Mouse (Mus musculus) embryonic facial prominence, embryonic 12.5 days (tissue): ENCODE results near the gene Irf2bp1. TPM values are rescaled to one million over a fixed set of nuclear protein-coding genes. Genes with fewer than 3 reads are reported as not detected.

ENCODE experiments used
- ATAC-seq: fragments of 200-750 bp; cut with Nextera tagmentation; 2 replicates; pipeline ENCODE4 v1.8.0; 2017; ENCODE audit not compliant: insufficient number of reproducible peaks, insufficient read depth, low FRiP score, low TSS enrichment
- H3K27ac ChIP-seq: fragments of 300-500 bp; sonication (generic); 2 replicates; pipeline ENCODE4 v1.5.1; 2016; ENCODE audit warnings: mild to moderate bottlenecking
- H3K27me3 ChIP-seq: fragments of 300-500 bp; sonication (generic); 2 replicates; pipeline ENCODE4 v1.6.1; 2016; ENCODE audit warnings: mild to moderate bottlenecking, moderate library complexity
- H3K36me3 ChIP-seq: fragments of 300-500 bp; sonication (generic); 2 replicates; pipeline ENCODE4 v1.6.1; 2016; ENCODE audit warnings: mild to moderate bottlenecking
- H3K4me1 ChIP-seq: fragments of 300-500 bp; sonication (generic); 2 replicates; pipeline ENCODE4 v1.6.1; 2016
- H3K4me2 ChIP-seq: fragments of 300-500 bp; sonication (generic); replicated peaks from 2 replicates; pipeline ENCODE4 v1.6.1; 2016; ENCODE audit warnings: mild to moderate bottlenecking, moderate library complexity
- H3K4me3 ChIP-seq: fragments of 300-500 bp; sonication (generic); 2 replicates; pipeline ENCODE4 v1.5.1; 2016; ENCODE audit warnings: mild to moderate bottlenecking
- H3K9ac ChIP-seq: fragments of 300-500 bp; sonication (generic); 2 replicates; pipeline ENCODE4 v1.6.1; 2016; ENCODE audit warnings: mild to moderate bottlenecking, moderate library complexity
- H3K9me3 ChIP-seq: fragments of 300-500 bp; sonication (generic); 2 replicates; pipeline ENCODE4 v1.6.1; 2016; ENCODE audit warnings: mild to moderate bottlenecking, moderate library complexity
- WGBS: fragments of 180-500 bp; shearing (Covaris S2); methylation state at CpG from one replicate; pipeline ENCODE4 v1.1.7; 2016; 5-methylcytosine and 5-hydroxymethylcytosine counted together
- polyA plus RNA-seq: library from polyadenylated mRNA; unstranded; fragments of >200 nt; fragmentation: Nextera tagmentation; extraction: Ambion mirVana; gene quantifications from 2 replicates; pipeline ENCODE4 v1.2.1, GENCODE M21; 2016

Irf2bp1 gene
- polyA plus RNA-seq, 1 experiment from 2014 or later: 47.1 TPM

GRCm38 (mm10) chr7:19001066-19001806, 2.6 kb upstream of the Irf2bp1 start:
- no peak overlapping the region for H3K27ac ChIP-seq
- 28% methylated on average over 18 of the region's 18 CpGs for WGBS
- H3K36me3 ChIP-seq: peaks cover 25% of the 10 kb centered on the region
- no peaks in the 10 kb centered on the region for H3K27me3 ChIP-seq
- H3K4me1 ChIP-seq: peaks cover 26% of the 10 kb centered on the region
- H3K4me2 ChIP-seq: peak overlapping the region; percentile 52
- peak overlapping the region; percentile 32 for H3K4me3 ChIP-seq
- no peaks in the 10 kb centered on the region for H3K9me3 ChIP-seq
- peak overlapping the region; percentile 56 for H3K9ac ChIP-seq
- ATAC-seq: no peak

GRCm38 (mm10) chr7:19001807-19002085, 2.1 kb upstream of the Irf2bp1 start:
- H3K36me3 ChIP-seq: peaks cover 23% of the 10 kb centered on the region
- no peaks in the 10 kb centered on the region for H3K27me3 ChIP-seq
- WGBS: 77% methylated on average over 3 of the region's 3 CpGs
- no peaks in the 10 kb centered on the region for H3K9me3 ChIP-seq
- H3K27ac ChIP-seq: peak overlapping the region; percentile 70
- no peak for ATAC-seq
- H3K9ac ChIP-seq: no peak overlapping the region
- H3K4me3 ChIP-seq: 0 out of 2 replicates have a peak overlapping the region, but pooled peaks have one; percentile 36
- 0 out of 2 replicates have a peak overlapping the region, but pooled peaks have one; percentile 52 for H3K4me2 ChIP-seq
- H3K4me1 ChIP-seq: peaks cover 31% of the 10 kb centered on the region

GRCm38 (mm10) chr7:19002115-19002514, 1.7 kb upstream of the Irf2bp1 start:
- Histone ChIP-seq H3K4me1 (peaks cover 35% of the 10 kb centered on the region), H3K27ac (peak overlapping the region; percentile 70), H3K27me3 (no peaks in the 10 kb centered on the region), H3K4me3 (peak overlapping the region; percentile 36), H3K9ac (peak overlapping the region; percentile 66), H3K4me2 (peak overlapping the region; percentile 57), H3K36me3 (peaks cover 26% of the 10 kb centered on the region), H3K9me3 (no peaks in the 10 kb centered on the region)
- WGBS: 37% methylated on average over 4 of the region's 4 CpGs
- no peak for ATAC-seq

GRCm38 (mm10) chr7:19002848-19003498, 871 bp upstream of the Irf2bp1 start:
- peaks cover 41% of the 10 kb centered on the region for H3K4me1 ChIP-seq
- peak overlapping the region; percentile 57 for H3K4me2 ChIP-seq
- ATAC-seq: peak; percentile 26; the same call in 1 of the 2 replicates
- H3K9me3 ChIP-seq: no peaks in the 10 kb centered on the region
- H3K4me3 ChIP-seq: peak overlapping the region; percentile 36
- H3K27me3 ChIP-seq: no peaks in the 10 kb centered on the region
- 1% methylated on average over 17 of the region's 17 CpGs for WGBS
- H3K27ac ChIP-seq: peak overlapping the region; percentile 70
- peaks cover 29% of the 10 kb centered on the region for H3K36me3 ChIP-seq
- peak overlapping the region; percentile 66 for H3K9ac ChIP-seq

- Histone ChIP-seq H3K9ac (peak overlapping the region; percentile 93), H3K4me2 (peak overlapping the region; percentile 99), H3K9me3 (no peaks in the 10 kb centered on the region), H3K36me3 (peaks cover 31% of the 10 kb centered on the region), H3K27ac (peak overlapping the region; percentile 96), H3K4me1 (peaks cover 41% of the 10 kb centered on the region), H3K27me3 (no peaks in the 10 kb centered on the region), H3K4me3 (peak overlapping the region; percentile 95)
- ATAC-seq: no peak
- WGBS: 5% methylated on average over 34 of the region's 34 CpGs
Observed at GRCm38 (mm10) chr7:19004631-19005079, 811 bp downstream of the Irf2bp1 start.

GRCm38 (mm10) chr7:19005417-19006121, 1.7 kb downstream of the Irf2bp1 start:
- no peak overlapping the region for H3K27ac ChIP-seq
- H3K4me1 ChIP-seq: peaks cover 38% of the 10 kb centered on the region
- H3K4me2 ChIP-seq: peak overlapping the region; percentile 99
- peak overlapping the region; percentile 93 for H3K9ac ChIP-seq
- ATAC-seq: no peak
- peak overlapping the region; percentile 95 for H3K4me3 ChIP-seq
- 81% methylated on average over 34 of the region's 34 CpGs for WGBS
- no peaks in the 10 kb centered on the region for H3K27me3 ChIP-seq
- H3K36me3 ChIP-seq: peaks cover 31% of the 10 kb centered on the region
- H3K9me3 ChIP-seq: no peaks in the 10 kb centered on the region

GRCm38 (mm10) chr7:19006476-19006875, 2.6 kb downstream of the Irf2bp1 start:
- Histone ChIP-seq H3K27me3 (no peaks in the 10 kb centered on the region), H3K36me3 (peaks cover 31% of the 10 kb centered on the region), H3K4me2 (peak overlapping the region; percentile 99), H3K4me1 (peaks cover 40% of the 10 kb centered on the region), H3K9me3 (no peaks in the 10 kb centered on the region), H3K9ac (no peak overlapping the region), H3K4me3 (0 out of 2 replicates have a peak overlapping the region, but pooled peaks have one; percentile 3), H3K27ac (no peak overlapping the region)
- no peak for ATAC-seq
- 11% methylated on average over 12 of the region's 12 CpGs for WGBS

- no peak overlapping the region for H3K4me3 ChIP-seq
Observed at GRCm38 (mm10) chr7:19007026-19007977, 3.5 kb downstream of the Irf2bp1 start.

GRCm38 (mm10) chr7:19010581-19010980, 6.7 kb downstream of the Irf2bp1 start:
- no peak overlapping the region for H3K4me2 ChIP-seq

More at GRCm38 (mm10) chr7:19007026-19007977, 3.5 kb downstream of the Irf2bp1 start:
- no peaks in the 10 kb centered on the region for H3K9me3 ChIP-seq
- no peak overlapping the region for H3K27ac ChIP-seq
- H3K4me2 ChIP-seq: peak overlapping the region; percentile 14; the same call in 1 of the 2 replicates
- no peaks in the 10 kb centered on the region for H3K27me3 ChIP-seq
- peaks cover 31% of the 10 kb centered on the region for H3K36me3 ChIP-seq
- no peak overlapping the region for H3K9ac ChIP-seq
- WGBS: 76% methylated on average over 13 of the region's 13 CpGs
- peaks cover 43% of the 10 kb centered on the region for H3K4me1 ChIP-seq
- no peak for ATAC-seq

GRCm38 (mm10) chr7:19012025-19012621, 8.3 kb downstream of the Irf2bp1 start:
- WGBS: 1% methylated on average over 26 of the region's 31 CpGs
- no peak for ATAC-seq
- H3K27ac ChIP-seq: peak overlapping the region; percentile 66
- H3K4me2 ChIP-seq: peak overlapping the region; percentile 66
- no peaks in the 10 kb centered on the region for H3K9me3 ChIP-seq
- peaks cover 20% of the 10 kb centered on the region for H3K4me1 ChIP-seq
- peak overlapping the region; percentile 57 for H3K9ac ChIP-seq
- H3K27me3 ChIP-seq: no peaks in the 10 kb centered on the region
- H3K4me3 ChIP-seq: peak overlapping the region; percentile 30
- peaks cover 10% of the 10 kb centered on the region for H3K36me3 ChIP-seq

More at GRCm38 (mm10) chr7:19010581-19010980, 6.7 kb downstream of the Irf2bp1 start:
- Histone ChIP-seq H3K9ac (no peak overlapping the region), H3K4me1 (peaks cover 35% of the 10 kb centered on the region), H3K4me3 (no peak overlapping the region), H3K9me3 (no peaks in the 10 kb centered on the region), H3K27me3 (no peaks in the 10 kb centered on the region), H3K36me3 (peaks cover 23% of the 10 kb centered on the region), H3K27ac (no peak overlapping the region)
- 79% methylated on average over 7 of the region's 7 CpGs for WGBS
- no peak for ATAC-seq
